Mouse (Mus musculus): ENCODE measurements around the gene Foxs1. TPM values are rescaled to one million over a fixed set of nuclear protein-coding genes. Genes with fewer than 3 reads are reported as not detected.

The Foxs1 gene
- total and polyA plus RNA-seq, 2 experiments from 2014 or later: 8.4 to 8.6 TPM

- H3K27me3 ChIP-seq (ENCODE audit: control insufficient read depth, insufficient read depth, low read length): no peaks in the 10 kb centered on the region
- TF ChIP-seq CTCF (IDR thresholded peaks at IDR 0.05; ENCODE audit: low read depth): no peak
- no peak for TF ChIP-seq EP300 (IDR thresholded peaks at IDR 0.05; ENCODE audit: low read depth)
- WGBS: 91% methylated on average over 6 of the region's 6 CpGs
- H3K36me3 ChIP-seq (replicated peaks; ENCODE audit: control insufficient read depth, insufficient read depth, low read length): peaks cover 93% of the 10 kb centered on the region
- H3K4me3 ChIP-seq (ENCODE audit: low read depth, low read length): no peak overlapping the region
- no peak overlapping the region for H3K27ac ChIP-seq (ENCODE audit: low read depth)
- H3K4me2 ChIP-seq (ENCODE audit: low read depth, low read length): no peak overlapping the region
- no peak for DNase-seq (ENCODE audit: low spot score)
- H3K9me3 ChIP-seq (replicated peaks; ENCODE audit: control insufficient read depth, low read length): no peaks in the 10 kb centered on the region
- H3K4me1 ChIP-seq (ENCODE audit: control insufficient read depth, insufficient read depth): no peaks in the 10 kb centered on the region
- no peak overlapping the region for H3K9ac ChIP-seq (replicated peaks; ENCODE audit: low read depth, low read length)
- no peak for ATAC-seq (ENCODE audit: insufficient read depth, low read depth)
Observed at GRCm38 (mm10) chr2:152884101-152884645, 48.8 kb downstream of the Foxs1 start.

Other genes with a start within 250 kb of the Foxs1 start
- 6.5 and 11.7 TPM in 2 replicates for gene Mcts2, start 246.2 kb downstream of the Foxs1 start, total RNA-seq (2014; rRNA removed; ENCODE audit: low replicate concordance)
- 30.9 and 31.6 TPM in 2 replicates for gene Mcts2, start 246.2 kb downstream of the Foxs1 start, polyA plus RNA-seq (2015; fragmentation: Nextera tagmentation; extraction: Ambion mirVana)
- gene Id1, start 197.0 kb downstream of the Foxs1 start, total RNA-seq (2014; rRNA removed; ENCODE audit: low replicate concordance): 146 and 188 TPM in 2 replicates
- gene Id1, start 197.0 kb downstream of the Foxs1 start, polyA plus RNA-seq (2015; fragmentation: Nextera tagmentation; extraction: Ambion mirVana): 46.7 and 59.3 TPM in 2 replicates
- gene Cox4i2, start 179.0 kb downstream of the Foxs1 start, total RNA-seq (2014; rRNA removed; ENCODE audit: low replicate concordance): 13.4 and 29.9 TPM in 2 replicates
- 17.0 and 21.4 TPM in 2 replicates for gene Cox4i2, start 179.0 kb downstream of the Foxs1 start, polyA plus RNA-seq (2015; fragmentation: Nextera tagmentation; extraction: Ambion mirVana)
- 60.9 and 75.6 TPM in 2 replicates for gene Bcl2l1, start 101.5 kb downstream of the Foxs1 start, total RNA-seq (2014; rRNA removed; ENCODE audit: low replicate concordance)
- gene Bcl2l1, start 101.5 kb downstream of the Foxs1 start, polyA plus RNA-seq (2015; fragmentation: Nextera tagmentation; extraction: Ambion mirVana): 34.5 and 35.0 TPM in 2 replicates
- gene Tpx2, start 85.2 kb downstream of the Foxs1 start, total RNA-seq (2014; rRNA removed; ENCODE audit: low replicate concordance): 8.1 and 13.6 TPM in 2 replicates
- 15.0 and 15.1 TPM in 2 replicates for gene Tpx2, start 85.2 kb downstream of the Foxs1 start, polyA plus RNA-seq (2015; fragmentation: Nextera tagmentation; extraction: Ambion mirVana)
- gene Mylk2, start 21.9 kb downstream of the Foxs1 start, total RNA-seq (2014; rRNA removed; ENCODE audit: low replicate concordance): not detected in 2 replicates
- 0.15 and 0.16 TPM in 2 replicates for gene Mylk2, start 21.9 kb downstream of the Foxs1 start, polyA plus RNA-seq (2015; fragmentation: Nextera tagmentation; extraction: Ambion mirVana)
- gene Dusp15, start 18.5 kb upstream of the Foxs1 start, total RNA-seq (2014; rRNA removed; ENCODE audit: low replicate concordance): 0.12 TPM in 1 of 2 replicates, not detected in the other
- not detected in 2 replicates for gene Dusp15, start 18.5 kb upstream of the Foxs1 start, polyA plus RNA-seq (2015; fragmentation: Nextera tagmentation; extraction: Ambion mirVana)
- gene Ttll9, start 29.3 kb upstream of the Foxs1 start, total RNA-seq (2014; rRNA removed; ENCODE audit: low replicate concordance): 0.89 TPM in 1 of 2 replicates, not detected in the other
- 0.05 and 0.14 TPM in 2 replicates for gene Ttll9, start 29.3 kb upstream of the Foxs1 start, polyA plus RNA-seq (2015; fragmentation: Nextera tagmentation; extraction: Ambion mirVana)
- gene Pdrg1, start 82.2 kb upstream of the Foxs1 start, total RNA-seq (2014; rRNA removed; ENCODE audit: low replicate concordance): 24.1 and 71.8 TPM in 2 replicates
- 120 and 129 TPM in 2 replicates for gene Pdrg1, start 82.2 kb upstream of the Foxs1 start, polyA plus RNA-seq (2015; fragmentation: Nextera tagmentation; extraction: Ambion mirVana)
- not detected in 2 replicates for gene Xkr7, start 98.6 kb upstream of the Foxs1 start, total RNA-seq (2014; rRNA removed; ENCODE audit: low replicate concordance)
- gene Xkr7, start 98.6 kb upstream of the Foxs1 start, polyA plus RNA-seq (2015; fragmentation: Nextera tagmentation; extraction: Ambion mirVana): not detected in 2 replicates
- gene Ccm2l, start 132.7 kb upstream of the Foxs1 start, total RNA-seq (2014; rRNA removed; ENCODE audit: low replicate concordance): 21.0 and 32.4 TPM in 2 replicates
- gene Ccm2l, start 132.7 kb upstream of the Foxs1 start, polyA plus RNA-seq (2015; fragmentation: Nextera tagmentation; extraction: Ambion mirVana): 3.5 and 4.3 TPM in 2 replicates
- 3.8 and 6.4 TPM in 2 replicates for gene Hck, start 175.3 kb upstream of the Foxs1 start, total RNA-seq (2014; rRNA removed; ENCODE audit: low replicate concordance)
- gene Hck, start 175.3 kb upstream of the Foxs1 start, polyA plus RNA-seq (2015; fragmentation: Nextera tagmentation; extraction: Ambion mirVana): 1.5 and 1.7 TPM in 2 replicates
- 35.7 and 37.8 TPM in 2 replicates for gene Tm9sf4, start 228.1 kb upstream of the Foxs1 start, total RNA-seq (2014; rRNA removed; ENCODE audit: low replicate concordance)
- 38.2 and 38.8 TPM in 2 replicates for gene Tm9sf4, start 228.1 kb upstream of the Foxs1 start, polyA plus RNA-seq (2015; fragmentation: Nextera tagmentation; extraction: Ambion mirVana)